Mouse (Mus musculus) 3134 (cell line): ENCODE measurements around the gene Nphp3.
A peak's percentile ranks its signal among the peaks of the same experiment; 100 is the strongest.

Source experiments
- DNase-seq: peaks from one replicate; pipeline ENCODE4 v3.0.0-alpha.2; 2011; ENCODE audit warnings: low spot score; ENCODE audit not compliant: insufficient read length; ENCODE audit errors: extremely low read depth

Gene Nphp3

DNA sequence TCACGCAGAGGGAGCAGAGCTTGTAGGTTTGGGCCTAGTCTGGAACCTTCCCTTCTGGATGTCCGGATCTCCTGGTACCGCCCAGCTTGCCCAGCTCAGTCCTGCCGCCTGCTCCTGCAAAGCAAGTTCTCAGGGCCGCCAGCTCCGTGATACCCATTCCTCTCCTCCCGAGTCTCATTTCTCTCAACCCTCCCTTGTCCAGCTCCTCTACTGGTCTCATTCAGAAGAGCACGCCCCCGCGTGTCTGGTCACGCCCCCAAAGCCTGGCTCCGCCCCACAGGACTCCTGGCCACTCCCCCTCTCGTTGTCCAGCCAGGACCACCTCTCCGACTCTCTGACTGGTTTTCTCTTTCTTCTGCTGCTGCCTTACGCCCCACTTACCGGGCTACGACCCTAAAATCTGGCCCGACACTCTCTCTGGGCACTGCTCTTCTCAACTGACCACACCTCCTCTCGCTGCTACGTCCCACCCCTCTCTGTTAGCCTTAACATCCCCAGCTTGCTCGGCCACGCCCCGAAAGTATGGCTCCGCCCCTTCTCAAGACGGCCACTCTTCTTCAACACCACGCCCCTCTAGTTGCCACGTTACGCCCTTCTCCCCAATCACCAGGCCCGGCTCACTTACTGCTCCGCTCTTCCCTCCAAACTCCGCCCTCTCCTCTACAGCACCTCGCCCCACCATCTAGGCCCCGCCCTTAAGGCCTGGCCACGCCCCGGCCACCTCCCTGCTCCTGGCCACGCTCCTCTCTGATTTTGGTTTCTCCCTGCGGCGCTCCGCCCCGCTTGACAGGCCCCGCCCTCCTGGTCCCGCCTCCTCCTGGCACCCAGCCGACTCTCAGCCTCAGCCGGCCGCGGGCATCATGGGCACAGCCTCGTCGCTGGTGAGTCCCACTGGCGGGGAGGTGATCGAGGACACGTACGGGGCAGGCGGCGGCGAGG lies at the start of gene Nphp3:
TSS of gene Nphp3 (plus strand) at position 624 of the 939 bp plus-strand sequence.
- peak; percentile 100 for DNase-seq

DNA sequence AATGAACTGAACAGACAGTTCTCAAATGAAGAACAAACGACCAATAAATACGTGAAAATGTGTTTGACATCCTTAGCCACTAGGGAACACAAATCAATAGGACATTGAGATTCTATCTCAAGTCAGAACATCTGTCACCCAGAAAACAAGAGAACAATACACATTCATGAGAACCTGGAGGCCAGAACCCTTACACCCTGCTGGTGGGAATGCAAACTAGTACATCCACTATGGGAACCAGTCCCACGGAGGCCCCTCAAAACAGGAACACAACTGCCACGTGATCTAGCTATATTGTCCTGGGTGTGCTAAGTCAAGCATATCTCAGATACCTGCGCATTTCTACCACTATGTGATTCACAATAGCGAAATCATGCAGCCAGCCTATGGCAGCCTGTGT lies 43.6 kb upstream of the Nphp3 start:
- DNase-seq: no peak

DNA sequence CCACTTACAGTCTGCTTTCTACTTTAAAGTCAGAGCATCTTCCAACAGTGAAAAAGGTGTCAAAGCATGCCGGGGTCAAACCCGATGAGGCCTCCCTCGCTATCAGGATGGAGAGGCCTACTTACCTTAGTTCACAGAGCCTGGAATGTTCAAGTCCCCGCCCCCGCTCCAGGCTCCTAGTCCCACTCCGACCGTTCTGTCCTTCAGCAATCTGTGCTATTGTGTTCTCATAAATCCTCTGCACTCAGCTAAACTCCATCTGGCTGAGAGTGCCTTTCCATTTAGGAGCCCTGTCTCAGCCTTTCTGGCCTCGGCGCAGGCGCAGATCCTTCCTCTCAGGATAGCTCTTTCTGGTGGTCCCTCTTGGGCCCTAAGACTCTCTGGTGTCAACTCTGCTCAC lies 42.4 kb upstream of the Nphp3 start:
- no peak for DNase-seq

DNA sequence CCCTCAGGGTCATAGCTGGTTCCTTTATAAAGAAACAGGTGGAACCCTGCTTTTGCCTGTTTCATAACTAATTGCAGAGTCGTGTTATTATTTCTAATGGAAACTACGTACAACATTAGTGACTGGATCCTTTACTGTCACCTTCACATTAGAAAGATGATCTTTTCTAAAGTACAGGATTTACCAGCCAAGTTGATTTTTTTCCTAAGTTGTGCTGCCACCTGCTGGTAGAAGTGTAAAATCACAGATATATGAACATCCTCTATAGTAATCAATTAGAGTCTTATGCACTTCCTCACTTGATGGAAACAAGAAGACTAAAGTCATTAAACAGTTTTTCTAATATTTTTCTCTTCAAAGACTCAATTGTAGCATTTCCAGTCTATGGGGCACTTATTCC lies 5.8 kb upstream of the Nphp3 start:
- no peak for DNase-seq

DNA sequence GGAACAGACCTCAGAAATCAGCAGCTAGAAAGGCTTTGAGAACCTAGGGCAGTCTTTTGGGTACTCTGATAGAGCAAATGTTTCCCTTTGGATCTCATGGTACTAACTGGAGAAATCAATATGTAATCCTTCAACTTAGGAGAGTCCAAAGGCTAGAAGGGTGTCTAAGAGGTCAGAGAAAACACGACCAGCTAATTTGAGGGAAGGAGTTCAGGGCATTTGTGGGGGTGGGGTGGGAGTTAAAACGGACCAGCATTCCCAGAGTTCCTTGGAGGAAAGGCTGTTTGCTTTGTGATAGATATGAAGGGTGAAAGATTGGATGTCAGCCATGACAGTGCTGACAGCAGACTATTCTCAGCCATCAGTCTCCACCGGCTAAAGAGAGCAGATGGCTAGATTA lies 1.7 kb upstream of the Nphp3 start:
- no peak for DNase-seq

DNA sequence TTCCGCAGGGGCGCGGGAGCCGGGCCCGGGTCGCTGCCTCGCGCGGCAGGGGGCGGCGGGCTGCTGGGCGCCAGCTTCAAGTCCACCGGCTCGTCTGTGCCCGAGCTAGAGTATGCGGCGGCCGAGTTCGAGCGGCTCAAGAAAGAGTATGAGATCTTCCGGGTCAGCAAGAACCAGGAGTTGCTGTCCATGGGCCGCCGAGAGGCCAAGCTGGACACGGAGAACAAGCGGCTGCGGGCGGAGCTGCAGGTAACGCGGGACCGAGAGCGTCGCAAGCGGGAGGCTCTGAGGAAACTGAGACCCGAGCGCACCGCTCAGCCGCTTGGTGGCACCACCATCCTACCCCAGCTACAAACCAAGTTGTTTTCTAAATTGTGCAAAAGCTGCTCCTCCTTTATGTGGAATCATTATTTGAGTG lies 578 bp downstream of the Nphp3 start:
- DNase-seq: peak; percentile 85

DNA sequence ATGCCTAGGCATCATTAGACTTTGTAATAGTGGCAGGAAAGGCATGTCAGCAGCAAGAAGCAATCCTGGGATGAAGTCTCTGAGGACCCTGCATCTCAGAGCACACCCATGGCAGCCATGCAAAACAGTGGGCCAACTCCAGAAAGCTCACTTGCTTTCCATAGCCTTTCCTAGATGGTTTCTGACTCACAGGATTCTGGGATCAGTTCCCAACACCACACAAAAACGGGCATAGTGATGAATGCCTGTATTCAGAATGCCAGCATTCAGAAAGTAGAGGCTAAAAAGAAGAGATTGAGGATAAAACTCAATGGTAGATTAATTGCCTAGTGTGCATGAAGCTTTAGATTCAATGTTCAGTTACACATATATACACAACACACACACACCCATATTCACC lies 12.2 kb downstream of the Nphp3 start:
- no peak for DNase-seq

DNA sequence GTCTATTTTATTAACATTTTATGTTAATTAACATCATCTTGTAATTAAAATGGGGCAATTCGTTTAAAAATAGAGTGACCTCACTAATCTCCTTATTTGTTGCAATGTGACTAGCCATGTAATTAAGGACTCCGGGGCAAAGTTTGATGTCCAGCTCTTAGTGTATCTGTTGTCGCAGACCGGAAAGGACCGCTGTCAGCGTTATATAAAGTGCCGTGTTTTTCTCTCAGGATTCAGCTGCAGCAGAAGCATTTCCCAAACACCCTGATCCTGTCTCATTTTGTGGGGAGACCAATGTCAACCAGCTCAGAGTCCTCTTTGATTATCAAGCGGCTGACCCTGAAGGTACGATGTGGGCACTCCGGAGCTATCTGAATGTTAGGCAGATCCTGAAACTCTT lies 18.7 kb downstream of the Nphp3 start:
- DNase-seq: no peak

DNA sequence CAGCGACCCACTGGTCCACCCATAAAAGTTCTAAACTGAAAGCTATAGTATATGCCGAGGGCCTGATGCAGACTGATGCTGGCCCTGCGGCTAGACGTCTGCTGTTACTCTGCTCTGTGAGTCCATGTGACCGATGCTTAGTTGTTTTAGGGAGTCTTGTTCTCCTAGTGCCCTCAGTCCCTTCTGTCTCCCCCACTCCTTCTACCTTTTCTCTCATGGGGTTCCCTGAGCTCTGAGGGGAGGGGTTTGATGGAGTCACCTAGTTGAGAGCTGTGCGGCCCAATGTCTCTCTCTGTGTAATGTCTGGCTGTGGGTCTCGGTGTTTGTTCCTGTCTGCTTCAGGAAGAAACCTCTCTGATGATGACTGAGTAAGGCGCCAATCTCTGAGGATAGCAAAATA lies 24.8 kb downstream of the Nphp3 start:
- DNase-seq: no peak

DNA sequence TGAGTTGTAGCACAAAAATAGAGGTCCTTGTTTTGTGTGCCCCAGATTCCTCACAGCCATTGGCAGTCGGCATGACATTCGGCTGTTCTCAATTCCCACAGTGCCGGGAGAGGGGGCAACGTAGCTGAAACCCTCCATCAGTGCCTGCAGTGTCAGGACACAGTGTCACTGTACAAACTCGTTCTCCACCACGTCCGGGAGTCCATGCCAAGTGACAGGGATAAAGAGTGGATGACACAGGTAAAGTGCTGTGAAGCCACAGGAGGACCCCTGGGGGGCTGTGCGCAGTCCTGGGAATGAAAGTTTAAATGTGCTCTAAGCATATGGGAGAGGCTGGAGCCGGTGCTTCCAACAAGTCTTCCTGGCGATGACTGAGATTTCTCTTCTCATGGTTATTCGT lies 27.5 kb downstream of the Nphp3 start:
- no peak for DNase-seq

DNA sequence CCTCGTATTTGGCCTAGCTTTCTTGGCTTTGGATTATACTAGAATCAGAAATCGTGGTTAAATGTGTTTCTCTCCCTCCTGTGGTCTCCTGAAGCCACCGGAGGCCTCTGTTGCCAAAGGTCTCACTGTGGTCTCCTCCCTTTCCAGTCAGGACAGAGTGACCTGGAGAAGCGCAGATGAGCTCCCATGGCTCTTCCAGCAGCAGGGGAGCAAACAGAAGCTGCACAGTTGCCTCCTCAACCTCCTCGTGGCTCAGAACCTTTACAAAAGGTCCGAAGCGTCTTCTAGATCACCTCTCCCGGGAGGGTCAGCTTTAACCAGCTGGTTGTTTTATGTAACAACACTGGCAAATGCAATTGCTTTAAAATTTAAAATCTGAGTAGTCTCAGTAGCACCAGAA lies 31.9 kb downstream of the Nphp3 start:
- DNase-seq: no peak

DNA sequence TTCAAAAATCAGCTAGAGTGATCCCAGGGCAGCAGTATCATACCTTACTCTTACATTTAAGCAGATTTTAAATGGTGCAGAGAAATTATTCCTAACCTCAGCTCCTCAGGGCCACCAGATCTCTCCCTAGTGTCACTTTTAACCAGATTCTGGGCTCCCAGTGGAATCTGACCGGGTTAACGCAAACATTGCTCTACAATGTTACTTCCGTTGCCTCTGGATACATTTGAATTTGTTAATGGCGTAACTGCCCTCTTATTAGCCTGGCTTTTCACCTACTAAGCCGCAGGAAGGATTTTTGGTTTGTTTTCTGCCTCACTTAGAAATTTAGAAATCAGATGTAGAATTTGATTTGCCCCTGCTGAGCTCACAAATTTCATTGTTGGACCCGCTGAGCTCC lies 32.4 kb downstream of the Nphp3 start:
- no peak for DNase-seq

DNA sequence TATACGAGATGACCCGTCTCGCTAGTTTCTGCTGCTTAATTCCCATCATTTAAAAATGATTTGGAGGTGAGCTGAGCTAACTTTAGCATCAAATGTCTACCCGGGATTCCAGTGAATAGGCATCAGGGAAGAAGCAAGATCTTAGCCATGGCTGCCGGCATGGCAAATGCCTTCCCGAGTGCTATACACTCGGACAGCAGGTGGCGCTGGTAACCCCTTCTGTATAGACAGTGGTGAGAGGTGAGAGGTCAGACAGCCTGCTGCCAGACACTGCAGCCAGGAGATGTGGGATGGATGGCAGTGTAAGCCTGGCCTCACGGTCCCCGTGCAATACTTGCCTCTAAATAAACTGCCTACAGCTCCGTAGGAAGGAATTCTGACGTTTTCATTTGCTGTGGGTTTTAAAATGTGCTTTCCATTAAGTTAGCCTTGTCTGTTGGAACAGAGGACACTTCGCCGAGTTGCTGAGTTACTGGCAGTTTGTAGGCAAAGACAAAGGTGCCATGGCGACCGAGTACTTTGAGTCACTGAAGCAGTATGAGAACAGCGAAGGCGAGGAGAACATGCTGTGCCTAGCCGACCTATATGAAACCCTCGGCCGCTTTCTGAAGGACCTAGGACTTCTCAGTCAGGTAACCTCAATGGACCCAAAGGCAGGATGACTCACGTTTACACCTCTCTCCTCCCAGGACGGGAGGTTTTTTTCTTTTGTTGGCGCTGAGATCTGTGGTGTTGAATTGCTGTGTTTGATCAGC lies 33.1 kb downstream of the Nphp3 start:
- peak; percentile 19 for DNase-seq

DNA sequence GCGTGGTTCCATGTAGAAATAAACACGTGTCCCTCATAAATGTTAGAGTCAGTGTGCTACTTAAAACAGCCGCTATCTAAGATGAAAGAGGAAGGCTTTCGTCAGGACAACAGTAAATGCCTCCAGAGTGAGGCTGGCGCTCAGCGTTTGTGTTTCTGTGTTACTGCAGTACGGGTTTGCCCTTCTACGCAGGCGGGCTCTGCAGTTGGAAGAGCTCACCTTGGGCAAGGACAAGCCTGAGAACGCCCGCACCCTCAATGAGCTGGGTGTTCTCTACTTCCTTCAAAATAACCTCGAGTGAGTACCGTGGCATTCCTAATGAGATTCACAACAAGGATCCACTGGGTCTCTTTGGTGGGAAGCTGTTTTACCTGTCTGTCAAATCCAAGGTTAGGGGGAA lies 35.9 kb downstream of the Nphp3 start:
- DNase-seq: no peak

DNA sequence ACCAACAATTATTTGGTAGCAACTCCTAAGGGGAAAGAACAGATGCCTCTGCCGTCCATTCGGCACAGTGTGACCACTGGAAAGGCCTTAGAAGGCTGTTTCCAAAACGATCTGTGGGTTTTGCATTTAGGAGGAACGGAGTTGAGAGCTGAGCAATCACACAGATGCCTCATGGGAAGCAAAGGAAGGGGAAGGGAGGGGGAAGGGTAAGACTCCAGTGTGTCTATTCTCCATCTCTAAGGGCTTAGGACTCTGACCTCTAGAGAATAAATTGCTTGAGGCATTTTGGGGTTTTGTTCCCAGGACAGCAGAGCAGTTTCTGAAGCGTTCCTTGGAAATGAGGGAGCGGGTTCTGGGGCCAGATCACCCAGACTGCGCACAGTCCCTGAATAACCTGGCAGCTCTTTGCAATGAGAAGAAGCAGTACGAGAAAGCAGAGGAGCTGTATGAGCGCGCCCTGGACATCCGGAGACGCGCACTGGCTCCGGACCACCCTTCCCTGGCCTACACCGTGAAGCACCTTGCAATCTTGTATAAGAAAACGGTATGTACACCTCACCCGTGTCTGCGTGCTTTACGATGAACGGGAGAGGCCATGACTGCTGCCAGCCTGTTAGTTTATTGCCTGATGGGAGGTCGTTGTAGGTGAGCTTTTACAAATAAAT lies 36.8 kb downstream of the Nphp3 start:
- no peak for DNase-seq

DNA sequence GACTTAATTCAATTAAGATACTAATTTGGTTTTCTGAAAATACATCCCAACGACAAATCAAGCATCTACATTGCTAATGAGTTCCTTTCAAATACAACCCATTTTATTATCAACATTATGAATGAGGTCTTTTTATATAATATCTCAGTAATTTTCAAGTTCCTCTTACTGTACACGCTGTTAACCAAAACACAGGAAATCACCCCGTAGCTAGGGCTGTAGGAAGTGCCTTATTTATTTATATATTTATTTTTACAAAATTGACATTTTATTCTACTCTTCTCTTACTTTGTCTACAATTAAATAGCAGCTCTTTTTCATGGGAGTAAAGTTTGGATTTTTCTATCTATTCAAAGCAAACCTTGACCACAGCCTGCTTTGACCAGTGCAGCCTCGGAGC lies 37.4 kb downstream of the Nphp3 start:
- DNase-seq: no peak

DNA sequence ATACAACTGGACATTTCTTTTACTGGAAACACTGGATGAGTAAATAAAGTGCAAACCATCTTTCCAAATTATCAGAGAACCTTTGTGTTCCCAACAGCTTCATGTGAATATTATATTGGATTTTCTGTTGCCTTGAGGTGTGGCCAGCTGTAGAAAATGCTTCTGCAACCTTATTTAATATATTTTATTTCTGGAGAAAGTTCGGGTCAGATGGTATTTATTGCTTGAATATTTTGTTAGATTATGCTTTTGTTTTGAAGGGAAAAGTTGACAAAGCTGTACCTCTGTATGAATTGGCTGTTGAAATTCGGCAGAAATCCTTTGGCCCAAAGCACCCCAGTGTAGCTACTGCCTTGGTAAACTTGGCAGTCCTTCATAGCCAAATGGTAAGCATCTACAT lies 38.0 kb downstream of the Nphp3 start, which contains the start of gene Gm28305:
TSS of gene Gm28305 (plus strand) at position 301 of the 400 bp plus-strand sequence.
- DNase-seq: no peak

DNA sequence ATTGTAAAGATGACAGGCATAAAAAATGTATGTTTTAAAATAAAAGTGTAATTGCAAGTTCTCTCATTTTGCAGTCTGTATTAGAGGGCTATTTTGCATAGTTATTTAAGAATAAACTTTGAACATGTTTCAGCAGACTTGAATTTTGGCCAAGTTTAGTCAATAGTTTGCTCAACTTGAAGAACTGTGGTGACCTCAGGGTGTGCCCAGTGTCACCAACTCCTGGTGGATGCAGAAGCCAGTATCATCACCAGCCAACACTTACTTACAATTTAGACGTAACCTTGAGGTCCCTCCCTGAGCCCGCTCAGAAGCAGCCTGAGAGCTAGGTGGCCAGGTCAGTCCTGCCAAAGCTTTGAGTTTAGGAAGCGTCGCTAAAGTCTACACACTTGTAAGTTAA lies 41.3 kb downstream of the Nphp3 start:
- DNase-seq: no peak

DNA sequence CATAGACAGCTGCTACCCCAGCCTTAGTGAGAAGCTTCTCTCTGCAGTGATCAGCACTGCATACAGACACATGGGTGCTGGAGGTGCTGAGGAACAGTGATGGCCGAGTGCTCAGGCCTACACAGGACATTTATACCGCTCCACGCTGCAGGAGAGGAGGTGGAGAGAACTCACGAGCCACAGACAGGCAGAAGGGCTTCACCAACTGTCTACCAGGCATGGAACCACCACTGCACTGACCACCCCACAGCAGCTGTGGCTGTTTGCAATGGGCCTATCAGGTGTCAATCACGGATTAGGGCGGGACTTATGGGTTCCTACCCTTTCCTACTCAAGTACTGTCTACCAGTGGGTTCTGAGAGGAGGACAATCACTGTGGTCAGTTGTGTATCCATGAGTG lies 48.7 kb downstream of the Nphp3 start:
- DNase-seq: no peak

DNA sequence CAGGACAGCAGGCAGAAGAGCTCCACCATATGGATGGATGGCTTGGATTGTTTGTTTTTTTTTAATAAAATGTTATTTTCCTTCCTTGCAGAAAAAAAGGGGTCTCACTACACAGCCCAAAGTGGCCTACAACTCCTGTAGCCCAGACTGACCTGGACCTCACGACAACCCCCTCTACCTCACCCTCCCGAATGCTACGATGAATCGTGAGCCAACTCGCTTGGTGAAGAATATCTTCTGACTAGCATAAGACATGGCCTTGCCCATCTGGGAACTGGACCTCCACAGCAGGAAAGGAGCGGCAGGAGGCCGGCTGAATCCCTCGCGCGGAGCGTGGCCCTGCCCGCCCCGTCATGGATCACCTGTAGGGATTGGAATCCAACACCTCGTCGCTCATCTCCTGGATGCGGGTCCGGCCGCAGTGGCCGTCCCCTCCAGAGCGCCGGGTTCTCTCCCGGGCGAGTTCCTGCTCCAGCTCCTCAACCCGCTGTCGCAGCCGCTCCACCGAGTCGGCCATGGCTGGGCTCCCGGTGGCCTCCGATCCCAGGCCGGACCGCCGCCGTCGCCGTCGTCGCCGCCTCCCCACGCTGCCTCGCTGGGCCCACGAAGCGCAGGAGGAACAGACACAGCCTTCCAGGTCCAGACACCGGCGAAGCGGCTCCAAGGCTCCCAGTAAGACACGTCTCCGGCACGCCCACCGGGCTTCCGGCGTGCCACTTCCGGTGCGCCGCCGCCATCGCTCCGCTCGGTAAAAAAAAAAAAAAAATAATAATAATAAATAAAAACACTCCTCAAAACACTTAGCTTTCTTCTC lies 60.3 kb downstream of the Nphp3 start, which contains the start of gene Uba5:
TSS of gene Uba5 (minus strand) at position 705 of the 814 bp plus-strand sequence.
- peak; percentile 77 for DNase-seq
